Mouse (Mus musculus) layer of hippocampus, postnatal 25 days (tissue): ENCODE data around the gene Zfp341. TPM values are rescaled to one million over a fixed set of nuclear protein-coding genes. Genes with fewer than 3 reads are reported as not detected.
A peak's percentile ranks its signal among the peaks of the same experiment; 100 is the strongest.

ENCODE experiments used
- DNase-seq, 2 experiments: peaks; one replicate each; pipeline ENCODE4 v3.0.0; 2022; ENCODE audit warnings: mixed read lengths in 2 of 2, low spot score in 1 of 2; ENCODE audit errors: extremely low spot score in 1 of 2
- total RNA-seq, 2 experiments: library from RNA; stranded (reverse); gene quantifications; 2 replicates each; pipeline ENCODE4 v1.2.3; 2021

Zfp341 gene
- total RNA-seq, 2 experiments from 2014 or later = 10.1 to 10.6 TPM

DNA sequence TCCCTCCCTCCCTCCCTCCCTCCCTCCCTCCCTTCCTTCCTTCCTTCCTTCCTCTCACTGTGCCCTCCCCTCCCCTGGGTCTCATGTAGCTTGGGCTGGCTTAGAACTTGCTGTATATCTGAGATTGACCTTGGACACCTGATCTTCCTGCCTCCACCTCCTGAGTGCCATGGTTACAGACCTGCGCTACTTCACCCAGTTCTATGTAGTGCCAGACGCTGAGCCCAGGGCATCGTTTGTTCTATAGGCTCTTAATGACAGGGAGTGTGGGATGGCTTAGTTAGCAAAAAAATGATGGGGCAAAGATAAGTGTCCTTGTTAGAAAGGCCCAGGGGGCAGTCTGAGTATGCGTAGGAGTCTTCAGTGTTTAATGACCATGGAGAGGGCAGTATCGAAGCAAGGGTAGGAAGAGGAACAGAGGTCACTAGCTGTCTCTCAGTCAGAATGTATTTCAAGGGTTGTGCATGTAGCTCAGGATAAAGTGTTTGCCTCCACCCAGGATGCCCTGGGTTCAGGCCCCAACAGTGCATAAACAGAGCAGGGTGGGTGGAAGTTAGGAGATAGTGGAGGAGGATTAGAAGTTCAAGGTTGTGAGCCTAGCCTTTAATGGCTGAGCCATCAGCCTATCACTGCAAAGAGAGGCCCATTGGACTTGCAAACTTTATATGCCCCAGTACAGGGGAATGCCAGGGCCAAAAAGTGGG lies 20.1 kb downstream of the Zfp341 start:
- no peak for DNase-seq

GRCm38 (mm10) chr2:154633876-154634644 lies 21.0 kb downstream of the Zfp341 start:
- no peak for DNase-seq

DNA sequence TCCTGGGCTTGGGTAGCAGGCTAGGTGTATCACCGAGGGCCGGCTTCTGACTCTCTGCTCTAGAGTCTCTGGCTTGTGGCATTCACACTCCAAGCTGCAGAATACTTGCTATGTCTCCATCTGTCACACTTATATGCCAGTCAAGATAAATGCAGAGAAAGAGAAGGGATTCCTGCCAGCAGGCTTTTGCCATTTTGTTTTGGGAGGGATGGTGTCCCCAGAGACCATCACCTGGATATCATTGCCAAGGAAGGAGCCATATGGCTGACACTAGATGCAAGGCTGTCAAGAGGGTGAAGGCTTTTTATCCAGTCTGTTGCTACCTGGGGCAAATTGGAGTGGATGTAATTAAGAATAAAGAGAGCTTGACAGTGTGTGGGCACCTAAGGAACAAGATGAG lies 22.7 kb downstream of the Zfp341 start:
- no peak for DNase-seq

- DNase-seq = no peak
Observed at GRCm38 (mm10) chr2:154638521-154638920, 25.4 kb downstream of the Zfp341 start.

DNA sequence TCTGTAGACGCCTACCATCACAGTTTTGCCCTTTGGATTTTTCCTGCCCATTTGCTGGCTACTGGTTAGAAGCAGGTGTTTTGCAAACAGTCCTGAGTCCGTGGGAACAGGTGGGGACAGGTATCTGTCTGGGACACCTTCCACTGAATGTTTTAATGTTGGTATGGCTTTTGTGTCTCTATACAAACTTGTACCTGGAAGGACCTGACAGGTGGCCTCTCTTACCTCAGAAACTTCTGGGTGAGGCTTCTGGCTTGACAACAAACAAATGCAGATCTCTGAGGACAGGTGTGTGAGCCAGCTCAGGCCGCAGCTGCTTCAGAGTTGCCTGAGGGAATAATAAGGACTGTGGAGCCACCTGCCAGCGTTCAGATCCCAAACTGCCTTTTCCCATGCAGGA lies 26.0 kb downstream of the Zfp341 start:
- no peak for DNase-seq

DNA sequence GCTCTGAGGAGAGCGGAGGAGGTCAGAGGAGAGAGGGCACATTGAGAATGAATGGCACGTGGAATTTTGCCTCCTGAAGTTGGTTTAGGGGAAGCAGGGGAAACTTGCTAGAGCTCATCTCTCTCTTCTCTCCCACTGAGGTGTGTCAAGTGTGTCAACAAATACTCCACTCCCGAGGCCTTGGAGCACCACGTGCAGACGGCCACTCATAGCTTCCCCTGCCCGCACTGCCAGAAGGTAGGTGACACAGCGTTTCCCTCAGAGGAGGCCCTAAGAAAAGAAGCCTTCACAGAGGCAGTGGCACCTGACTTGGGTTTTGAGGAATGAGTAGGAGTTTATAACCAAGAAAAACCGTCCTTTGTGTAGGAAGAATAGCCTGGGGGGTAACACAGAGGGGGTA lies 28.1 kb downstream of the Zfp341 start:
- no peak for DNase-seq

DNA sequence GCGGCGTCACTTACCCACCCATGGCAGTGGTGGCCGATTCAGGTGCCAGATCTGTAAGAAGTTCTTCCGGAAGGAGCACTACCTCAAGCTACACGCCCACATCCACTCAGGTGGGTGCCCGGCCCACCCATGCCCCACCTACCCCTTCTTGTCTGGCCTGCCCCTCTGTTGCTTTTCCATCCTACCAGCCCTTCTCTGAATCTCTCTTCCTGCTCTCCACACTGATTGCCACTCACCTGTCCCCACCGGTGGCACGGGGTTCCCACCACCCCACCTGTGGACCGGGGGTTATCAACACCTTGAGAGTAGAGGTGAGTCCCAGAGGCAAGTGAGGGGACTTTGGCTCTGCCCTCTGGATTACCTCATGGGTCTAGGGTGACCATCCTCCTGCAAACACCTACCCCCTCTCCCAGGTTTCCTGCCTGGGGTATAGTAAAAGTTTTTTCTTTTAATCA lies 28.9 kb downstream of the Zfp341 start:
- no peak for DNase-seq

DNA sequence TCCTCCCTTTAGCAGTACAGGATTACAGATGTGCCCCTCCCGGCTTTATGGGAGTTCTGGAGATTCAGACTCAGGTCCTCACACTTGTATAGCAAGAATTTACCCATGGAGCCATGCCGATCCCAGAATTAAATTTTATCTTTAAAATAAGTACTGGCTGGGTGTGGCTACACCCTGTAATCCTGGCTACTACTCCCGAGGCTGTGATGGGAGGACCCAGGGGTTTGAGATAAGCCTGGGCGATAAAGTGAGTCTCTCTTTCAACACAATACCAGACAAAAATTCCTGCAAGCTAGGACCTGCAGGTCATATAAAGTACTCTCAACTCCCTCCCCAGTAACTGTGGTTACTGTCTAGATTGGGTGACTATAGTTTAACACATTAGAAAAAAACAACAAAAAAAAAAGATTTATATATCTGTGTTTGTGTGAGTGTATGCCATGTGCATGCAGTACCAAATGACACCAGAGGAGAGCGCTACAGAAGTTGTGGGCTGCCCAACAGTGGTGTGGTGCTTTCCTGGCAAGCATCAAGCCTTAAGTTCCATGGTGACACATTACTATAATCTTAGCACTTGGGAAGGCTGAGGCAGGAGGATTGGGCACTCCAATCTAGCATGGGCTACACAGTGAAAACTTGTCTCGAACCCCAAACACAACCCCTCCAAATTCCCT lies 29.8 kb downstream of the Zfp341 start:
- no peak for DNase-seq

DNA sequence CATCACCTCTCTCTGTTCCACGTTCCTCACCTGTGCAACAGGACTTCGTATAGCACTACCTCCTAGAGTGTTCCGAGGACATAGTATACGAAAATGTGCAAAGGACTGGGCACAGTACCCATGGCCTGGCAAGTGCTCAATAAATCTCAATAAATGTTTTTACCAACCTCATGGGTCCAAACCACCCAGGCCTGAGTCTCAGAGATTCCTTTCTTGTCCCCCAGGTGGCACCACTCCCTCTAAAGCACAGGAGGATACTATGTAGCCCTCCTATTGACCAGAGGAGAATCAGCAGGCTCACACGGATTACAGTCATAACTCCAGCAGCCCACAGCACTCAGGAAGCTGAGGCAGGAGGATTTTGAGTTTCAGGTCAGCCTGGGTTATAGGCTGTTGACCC lies 33.5 kb downstream of the Zfp341 start:
- DNase-seq = peak in 1 of 2 experiments; percentile 44

DNA sequence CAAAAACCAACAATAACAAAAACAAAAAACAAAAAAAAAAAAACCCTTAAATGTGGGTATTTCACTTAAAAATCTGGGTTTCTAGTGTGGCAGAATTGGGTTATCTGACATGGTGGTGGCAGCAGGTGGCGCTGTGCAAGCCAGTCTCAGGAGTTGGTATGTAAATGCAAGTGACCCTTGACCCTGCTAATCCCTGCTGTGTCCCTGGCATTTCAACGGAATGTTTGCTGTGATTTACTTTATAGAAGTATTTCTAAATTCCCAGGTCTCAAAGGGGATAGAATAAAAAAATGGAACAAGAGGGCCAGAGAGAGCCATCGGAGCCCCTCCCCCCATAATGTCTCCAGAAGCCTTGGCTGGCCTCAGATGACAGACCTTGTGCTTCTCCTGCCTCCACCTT lies 35.0 kb downstream of the Zfp341 start:
- peak in 1 of 2 experiments; percentile 42 for DNase-seq

DNA sequence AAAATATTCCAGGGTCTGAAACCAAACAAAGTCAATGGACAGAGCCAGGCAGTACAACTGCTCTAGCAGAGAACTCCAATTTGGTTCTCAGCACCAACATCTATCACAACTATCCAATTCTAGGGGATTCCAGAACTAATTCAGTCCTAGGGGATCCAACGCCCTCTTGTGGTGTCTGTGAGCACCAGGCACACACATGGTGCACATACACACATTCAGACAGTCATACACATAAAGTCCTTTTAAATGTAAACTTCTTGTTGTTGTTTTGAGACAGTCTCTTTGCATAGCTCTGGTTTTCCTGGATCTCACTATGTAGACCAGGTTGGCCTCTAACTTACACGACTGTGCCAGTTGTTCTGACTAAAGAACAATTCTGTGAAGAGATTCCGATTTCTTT lies 37.3 kb downstream of the Zfp341 start:
- DNase-seq = no peak

DNA sequence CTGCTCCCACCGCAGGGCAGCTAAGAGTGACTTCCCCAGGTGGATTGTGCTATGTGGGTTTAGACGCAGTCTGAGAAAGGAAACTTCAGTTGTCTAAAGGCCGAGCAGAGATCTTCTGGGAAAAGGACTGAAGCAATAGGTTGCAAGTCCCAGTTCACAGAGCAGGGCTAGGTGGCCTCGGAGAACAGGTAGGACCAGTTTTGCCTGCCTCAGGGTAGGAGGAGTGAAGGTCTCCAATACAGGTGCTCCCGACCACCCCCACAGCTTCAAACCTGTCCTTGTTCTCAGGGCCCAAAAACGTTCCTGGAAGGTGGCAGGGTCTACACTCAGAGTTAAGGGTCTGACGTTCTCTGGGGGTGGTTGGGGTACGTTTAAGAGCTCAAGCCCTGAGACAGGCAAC lies 38.3 kb downstream of the Zfp341 start, which contains the start of gene Chmp4b:
TSS of gene Chmp4b (plus strand) at position 343 of the 400 bp plus-strand sequence.
- DNase-seq = no peak

GRCm38 (mm10) chr2:154654976-154655375 lies 41.9 kb downstream of the Zfp341 start:
- no peak for DNase-seq

DNA sequence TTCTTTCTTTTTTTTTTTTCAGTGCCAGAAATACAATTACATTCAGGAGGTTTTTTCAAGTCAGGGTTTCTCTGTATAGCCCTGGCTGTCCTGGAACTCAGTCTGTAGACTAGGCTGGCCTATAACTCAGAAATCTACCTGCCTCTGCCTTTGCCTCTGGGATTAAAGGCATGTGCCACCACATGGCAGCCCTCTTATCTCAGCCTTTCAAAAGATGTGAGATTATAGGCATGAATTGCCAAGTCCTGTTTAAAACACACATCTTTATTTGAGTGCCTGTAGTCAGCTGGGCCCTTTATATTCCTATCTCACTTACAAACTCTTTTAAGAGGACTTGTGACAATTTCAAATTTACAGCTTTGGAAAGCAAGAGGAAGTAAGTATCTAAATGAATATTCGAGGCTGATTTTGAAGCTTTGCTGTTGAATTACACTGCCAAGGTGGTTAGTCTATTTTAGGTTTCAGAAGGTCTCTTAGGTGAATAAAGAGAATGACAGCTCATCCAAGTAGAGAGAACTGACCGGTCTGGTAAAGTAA lies 42.8 kb downstream of the Zfp341 start:
- no peak for DNase-seq

- DNase-seq = peak; percentile 88 to 89
Observed at GRCm38 (mm10) chr2:154656710-154657485, 43.8 kb downstream of the Zfp341 start.

DNA sequence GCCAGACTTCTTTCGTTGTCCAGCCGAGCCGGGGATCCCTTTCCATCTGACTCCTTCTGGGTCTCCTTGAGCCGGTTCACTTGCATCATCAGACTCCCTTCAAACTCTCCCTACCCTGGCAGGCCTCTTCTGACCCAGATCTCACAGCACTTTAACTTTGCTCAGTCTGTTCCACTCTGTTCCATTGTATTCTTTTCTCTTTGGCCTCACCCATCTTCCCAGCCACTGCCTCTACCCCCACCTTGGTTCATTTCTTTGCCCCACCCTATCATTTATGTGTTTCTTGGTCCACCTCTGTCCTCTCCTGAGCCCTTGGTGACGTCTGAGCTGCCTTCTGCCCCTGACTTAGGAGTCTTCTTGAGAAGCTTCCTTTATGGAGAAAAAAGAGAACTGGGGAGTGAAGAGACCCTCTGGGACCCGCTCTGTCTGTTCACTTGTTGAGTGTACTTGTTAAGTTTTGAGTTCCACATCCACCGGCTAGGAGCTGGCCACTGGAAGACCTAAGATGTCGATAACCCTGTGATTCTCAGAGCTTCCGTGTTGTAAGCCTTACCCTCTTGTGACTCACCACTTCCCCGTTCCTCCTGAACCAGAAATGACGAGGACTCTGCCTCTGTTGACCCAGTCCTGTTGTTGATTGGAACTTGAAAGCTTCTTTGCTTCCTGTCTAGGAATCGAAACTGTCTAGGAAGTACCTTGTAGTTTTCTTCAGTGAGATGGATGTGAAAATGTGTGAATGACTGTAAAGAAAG lies 44.6 kb downstream of the Zfp341 start:
- no peak for DNase-seq

- DNase-seq = no peak
Observed at GRCm38 (mm10) chr2:154659070-154659469, 46.0 kb downstream of the Zfp341 start.

GRCm38 (mm10) chr2:154659531-154660074 lies 46.5 kb downstream of the Zfp341 start:
- no peak for DNase-seq

GRCm38 (mm10) chr2:154668680-154669079 lies 55.6 kb downstream of the Zfp341 start:
- DNase-seq = no peak
